Mouse (Mus musculus) layer of hippocampus, adult 11-12 months (tissue): Measurements from ENCODE around the gene Tefm.
A peak's percentile ranks its signal among the peaks of the same experiment; 100 is the strongest.

Experiments
- DNase-seq: peaks from one replicate; pipeline ENCODE4 v3.0.0; 2022; ENCODE audit warnings: low spot score

Tefm gene

GRCm38 (mm10) chr11:80090555-80091164 lies 51.3 kb downstream of the Tefm start:
- no peak for DNase-seq

GRCm38 (mm10) chr11:80089817-80090214 lies 52.2 kb downstream of the Tefm start:
- DNase-seq: no peak

DNA sequence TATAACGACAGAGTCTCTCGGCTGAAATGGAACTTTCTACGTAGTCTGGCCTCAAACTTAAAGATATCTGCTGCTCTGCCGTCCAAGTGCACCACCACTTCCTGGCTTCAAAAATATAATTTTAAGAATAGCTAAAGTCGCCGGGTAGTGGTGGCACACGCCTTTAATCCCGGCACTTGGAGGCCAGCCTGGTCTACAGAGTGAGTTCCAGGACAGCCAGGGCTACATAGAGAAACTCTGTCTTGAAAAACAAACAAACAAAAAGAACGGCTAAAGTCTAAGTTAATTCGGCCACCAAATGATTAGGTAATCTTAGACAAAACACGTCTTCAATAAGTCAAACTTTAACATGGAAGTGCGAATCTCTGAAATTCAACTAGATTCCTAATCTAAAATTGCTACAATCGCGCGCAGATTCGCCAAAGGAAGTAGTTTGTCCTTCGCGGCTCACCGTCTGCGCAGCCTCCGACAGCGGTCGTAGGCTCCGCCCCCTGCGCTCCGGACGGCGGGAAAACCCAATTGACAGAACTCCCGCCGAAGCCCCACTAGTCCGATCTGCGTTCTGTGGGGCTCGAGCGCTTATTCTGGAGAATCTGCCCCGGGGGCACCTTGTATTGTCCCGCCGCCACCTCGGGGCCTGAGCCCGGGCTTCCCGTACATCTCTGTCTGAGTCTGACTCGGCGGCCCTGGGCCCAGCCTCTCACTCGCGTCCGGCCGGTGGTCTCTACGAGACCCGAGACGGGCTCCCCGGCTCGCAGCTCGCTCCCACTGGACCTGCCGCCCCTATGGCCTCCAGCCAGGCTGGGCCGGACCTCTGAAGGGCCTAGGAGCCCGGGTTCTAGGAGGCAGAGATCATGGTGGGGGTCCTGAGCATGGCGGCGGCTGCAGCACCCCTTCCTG lies 52.8 kb downstream of the Tefm start, which contains the start of gene Atad5:
TSS of gene Atad5 (plus strand) at position 484 of the 900 bp plus-strand sequence.
- DNase-seq: peak; percentile 87

DNA sequence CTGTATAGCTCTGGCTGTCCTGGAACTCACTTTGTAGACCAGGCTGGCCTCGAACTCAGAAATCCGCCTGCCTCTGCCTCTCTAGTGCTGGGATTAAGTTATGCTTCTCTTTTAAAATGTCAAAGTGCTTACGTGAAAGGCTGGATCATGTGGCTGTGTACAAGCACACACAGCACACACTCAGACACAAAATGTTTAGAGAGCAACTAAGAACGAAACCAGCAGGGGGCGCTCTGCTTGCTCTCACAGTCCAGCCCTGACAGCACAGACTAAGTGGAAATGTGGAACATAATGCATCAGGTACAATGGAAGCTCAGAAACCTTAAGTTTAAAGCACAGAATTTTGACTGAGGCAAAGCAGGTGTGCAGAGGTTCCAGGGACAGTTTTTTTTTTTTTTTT lies 55.1 kb downstream of the Tefm start:
- DNase-seq: peak; percentile 93
